Mouse (Mus musculus): Measurements from ENCODE around the gene Emp3. TPM values are rescaled to one million over a fixed set of nuclear protein-coding genes. Genes with fewer than 3 reads are reported as not detected.

Emp3 gene
- polyA plus RNA-seq, 1 experiment from 2014 or later, result 295 TPM

DNA sequence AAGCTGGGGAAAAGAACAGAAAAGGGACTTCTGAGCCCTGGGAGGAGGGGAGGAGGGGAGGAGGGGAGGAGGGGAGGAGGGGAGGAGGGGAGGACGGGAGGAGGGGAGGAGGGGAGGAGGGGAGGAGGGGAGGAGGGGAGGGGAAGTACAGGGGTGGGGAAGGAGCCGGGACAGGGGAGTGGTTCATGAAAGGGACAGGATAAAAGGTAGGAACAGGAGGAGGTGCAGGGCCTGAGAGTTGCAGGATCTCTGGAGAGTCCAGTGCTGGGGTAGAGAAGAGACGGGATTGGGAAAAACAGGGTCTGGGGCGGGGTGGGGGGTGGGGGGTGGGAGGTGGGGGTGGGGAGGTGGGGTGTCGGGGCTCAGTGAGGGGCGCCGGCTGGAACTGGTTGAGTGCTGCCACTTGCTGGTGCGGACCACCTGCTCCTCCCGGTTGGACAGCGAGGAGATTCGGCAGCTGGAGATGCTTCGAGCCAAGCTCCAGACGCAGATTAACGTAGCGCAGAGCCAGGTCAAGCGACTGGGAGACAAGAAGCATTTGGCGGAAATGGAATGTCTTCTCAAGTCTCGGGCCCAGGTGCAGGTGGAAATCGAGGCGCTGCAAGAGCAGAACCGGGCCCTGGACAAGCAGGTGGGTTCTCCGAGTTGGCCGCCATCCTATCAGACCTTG is 7.6 kb upstream of the Emp3 start:
- Histone ChIP-seq H3K4me2 (replicated peaks; ENCODE audit: low read depth, low read length) (no peak overlapping the region), H3K27me3 (ENCODE audit: control insufficient read depth, insufficient read depth, low read length) (no peaks in the 10 kb centered on the region), H3K9me3 (ENCODE audit: control insufficient read depth, low read depth, low read length) (0 out of 2 replicates have a peak, but pooled peaks cover 4% of the 10 kb centered on the region), H3K4me1 (ENCODE audit: control insufficient read depth, insufficient read depth, low read length) (0 out of 2 replicates have a peak, but pooled peaks cover 6% of the 10 kb centered on the region), H3K27ac (ENCODE audit: low read length) (peak overlapping the region; percentile 66; the same call in 1 of the 2 replicates), H3K9ac (replicated peaks; ENCODE audit: low read depth, low read length) (no peak overlapping the region), H3K36me3 (ENCODE audit: control insufficient read depth, insufficient read depth, low read length) (no peaks in the 10 kb centered on the region), H3K4me3 (ENCODE audit: low read depth, low read length) (no peak overlapping the region)
- ATAC-seq (ENCODE audit: insufficient number of reproducible peaks, insufficient read depth, low FRiP score, low read depth), result 0 out of 2 replicates have a peak, but pooled peaks have one; percentile 26
- WGBS, result 8% methylated on average over 21 of the region's 23 CpGs

DNA sequence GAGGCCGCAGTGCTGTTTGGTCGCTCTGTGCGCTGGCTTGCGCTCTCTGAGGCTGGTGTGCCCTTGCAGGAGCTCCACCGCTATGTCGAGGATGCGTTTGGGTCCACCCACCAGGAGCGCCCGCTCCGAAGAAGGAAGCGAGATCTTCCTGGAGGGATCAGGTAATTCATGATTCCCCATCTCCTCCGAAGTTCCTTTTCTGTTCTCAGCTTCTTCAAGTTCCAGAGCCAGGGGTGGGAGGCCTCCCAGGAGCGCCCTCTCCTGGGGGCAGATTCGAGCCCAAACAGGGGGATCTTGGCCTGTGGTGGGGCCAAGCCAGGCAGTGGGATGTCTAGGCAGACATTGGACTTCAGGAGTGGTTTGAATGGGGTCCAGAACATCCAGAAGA is 3.2 kb upstream of the Emp3 start:
- Histone ChIP-seq H3K4me3 (ENCODE audit: low read depth, low read length) (peak overlapping the region; percentile 35; the same call in 1 of the 2 replicates), H3K9ac (replicated peaks; ENCODE audit: low read depth, low read length) (no peak overlapping the region), H3K27me3 (ENCODE audit: control insufficient read depth, insufficient read depth, low read length) (no peaks in the 10 kb centered on the region), H3K27ac (ENCODE audit: low read length) (0 out of 2 replicates have a peak overlapping the region, but pooled peaks have one; percentile 96), H3K4me2 (replicated peaks; ENCODE audit: low read depth, low read length) (peak overlapping the region; percentile 50), H3K9me3 (ENCODE audit: control insufficient read depth, low read depth, low read length) (no peaks in the 10 kb centered on the region), H3K36me3 (ENCODE audit: control insufficient read depth, insufficient read depth, low read length) (no peaks in the 10 kb centered on the region), H3K4me1 (ENCODE audit: control insufficient read depth, insufficient read depth, low read length) (peaks cover 31% of the 10 kb centered on the region)
- ATAC-seq (ENCODE audit: insufficient number of reproducible peaks, insufficient read depth, low FRiP score, low read depth), result no peak
- 21% methylated on average over 14 of the region's 14 CpGs for WGBS

GRCm38 (mm10) chr7:45923762-45924428 is 2.7 kb upstream of the Emp3 start, which contains the start of gene Ccdc114:
TSS of gene Ccdc114 (plus strand) at chr7:45924072.
- Histone ChIP-seq H3K4me3 (ENCODE audit: low read depth, low read length) (peak within 1 kb of the TSS; percentile 35), H3K9me3 (ENCODE audit: control insufficient read depth, low read depth, low read length) (no peaks in the 10 kb centered on the region), H3K4me1 (ENCODE audit: control insufficient read depth, insufficient read depth, low read length) (peaks cover 35% of the 10 kb centered on the region), H3K27ac (ENCODE audit: low read length) (peak within 1 kb of the TSS; percentile 96), H3K27me3 (ENCODE audit: control insufficient read depth, insufficient read depth, low read length) (no peaks in the 10 kb centered on the region), H3K4me2 (replicated peaks; ENCODE audit: low read depth, low read length) (peak within 1 kb of the TSS; percentile 50), H3K36me3 (ENCODE audit: control insufficient read depth, insufficient read depth, low read length) (peaks cover 3% of the 10 kb centered on the region; the same call in 1 of the 2 replicates), H3K9ac (replicated peaks; ENCODE audit: low read depth, low read length) (peak within 1 kb of the TSS; percentile 18; the same call in 1 of the 2 replicates)
- WGBS, result 8% methylated on average over 24 of the region's 24 CpGs
- peak; percentile 44; the same call in 1 of the 2 replicates for ATAC-seq (ENCODE audit: insufficient number of reproducible peaks, insufficient read depth, low FRiP score, low read depth)

GRCm38 (mm10) chr7:45922928-45923761 is 1.9 kb upstream of the Emp3 start:
- H3K4me1 ChIP-seq (ENCODE audit: control insufficient read depth, insufficient read depth, low read length), result peaks cover 38% of the 10 kb centered on the region
- peaks cover 8% of the 10 kb centered on the region; the same call in 1 of the 2 replicates for H3K36me3 ChIP-seq (ENCODE audit: control insufficient read depth, insufficient read depth, low read length)
- peak overlapping the region; percentile 50 for H3K4me2 ChIP-seq (replicated peaks; ENCODE audit: low read depth, low read length)
- WGBS, result under 1% methylated on average over 37 of the region's 37 CpGs
- peak overlapping the region; percentile 35 for H3K4me3 ChIP-seq (ENCODE audit: low read depth, low read length)
- H3K27ac ChIP-seq (ENCODE audit: low read length), result peak overlapping the region; percentile 96
- peak; percentile 88 for ATAC-seq (ENCODE audit: insufficient number of reproducible peaks, insufficient read depth, low FRiP score, low read depth)
- 0 out of 2 replicates have a peak overlapping the region, but pooled peaks have one; percentile 18 for H3K9ac ChIP-seq (replicated peaks; ENCODE audit: low read depth, low read length)
- no peaks in the 10 kb centered on the region for H3K27me3 ChIP-seq (ENCODE audit: control insufficient read depth, insufficient read depth, low read length)
- no peaks in the 10 kb centered on the region for H3K9me3 ChIP-seq (ENCODE audit: control insufficient read depth, low read depth, low read length)

DNA sequence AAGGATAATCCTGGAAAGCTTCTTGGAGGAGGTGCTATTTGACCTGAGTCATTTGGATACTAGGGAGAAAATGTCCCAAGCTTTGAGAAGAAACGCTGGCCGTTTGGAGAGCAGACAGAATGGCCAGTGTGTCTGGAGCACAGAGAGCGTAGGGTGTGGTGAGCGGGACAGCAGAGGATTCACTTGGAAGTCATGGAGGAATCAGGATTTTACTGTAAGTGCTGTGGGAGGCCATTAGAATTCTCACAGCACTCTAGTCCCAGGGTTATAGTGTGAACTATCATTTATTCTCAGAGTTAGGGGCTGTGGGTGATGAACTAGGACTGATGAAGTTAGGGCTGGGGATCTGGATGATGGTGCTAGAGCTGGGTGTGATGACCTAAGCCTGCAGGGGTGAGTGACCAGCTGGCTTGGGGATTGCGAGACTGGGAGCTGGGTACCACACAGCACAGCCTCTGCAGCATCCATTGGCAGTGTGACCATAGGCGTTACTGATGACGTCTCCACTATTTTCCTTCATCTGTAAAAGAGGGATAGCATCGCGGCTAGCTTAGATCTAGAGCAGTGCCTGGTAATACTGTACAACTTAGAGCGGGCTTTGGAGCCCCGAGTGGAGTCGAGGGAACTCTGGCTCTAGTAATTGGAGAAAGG is 871 bp upstream of the Emp3 start:
- no peak overlapping the region for H3K4me3 ChIP-seq (ENCODE audit: low read depth, low read length)
- H3K36me3 ChIP-seq (ENCODE audit: control insufficient read depth, insufficient read depth, low read length), result peaks cover 10% of the 10 kb centered on the region; the same call in 1 of the 2 replicates
- ATAC-seq (ENCODE audit: insufficient number of reproducible peaks, insufficient read depth, low FRiP score, low read depth), result no peak
- no peaks in the 10 kb centered on the region for H3K27me3 ChIP-seq (ENCODE audit: control insufficient read depth, insufficient read depth, low read length)
- H3K4me2 ChIP-seq (replicated peaks; ENCODE audit: low read depth, low read length), result peak overlapping the region; percentile 50
- WGBS, result 79% methylated on average over 12 of the region's 12 CpGs
- H3K27ac ChIP-seq (ENCODE audit: low read length), result peak overlapping the region; percentile 96
- H3K9ac ChIP-seq (replicated peaks; ENCODE audit: low read depth, low read length), result no peak overlapping the region
- H3K4me1 ChIP-seq (ENCODE audit: control insufficient read depth, insufficient read depth, low read length), result peaks cover 49% of the 10 kb centered on the region
- no peaks in the 10 kb centered on the region for H3K9me3 ChIP-seq (ENCODE audit: control insufficient read depth, low read depth, low read length)

DNA sequence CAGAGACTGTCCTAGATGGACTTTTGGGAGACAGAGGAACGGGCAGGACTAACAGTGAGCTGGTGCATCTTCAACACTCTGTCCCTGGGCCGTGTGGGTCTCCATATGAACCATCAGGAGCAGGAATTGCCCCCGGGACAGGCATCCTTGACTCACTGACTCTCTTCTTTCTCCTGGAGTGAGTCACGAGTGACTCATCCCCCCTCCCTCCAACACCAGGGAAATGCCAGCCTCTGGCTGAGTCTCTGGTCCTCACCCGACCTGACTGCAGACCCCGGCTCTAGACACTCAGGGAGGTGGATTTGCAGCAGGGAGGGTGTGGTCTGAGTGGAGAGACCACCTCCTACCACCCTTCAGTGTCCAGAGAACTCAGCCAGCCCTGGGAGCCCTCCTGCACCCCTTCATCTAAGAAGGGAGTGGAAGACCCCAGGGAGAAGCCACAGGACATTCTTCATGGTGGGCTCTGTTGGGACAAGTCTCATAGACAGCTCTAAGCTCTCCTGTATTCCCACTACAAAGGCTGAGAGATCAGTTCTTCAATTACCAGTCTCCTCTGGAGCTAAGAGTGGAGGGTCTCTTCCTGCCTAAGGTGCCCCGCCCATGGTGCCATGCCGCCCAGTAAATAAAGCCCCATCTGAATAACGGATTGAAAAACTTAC is 492 bp downstream of the Emp3 start:
- ATAC-seq (ENCODE audit: insufficient number of reproducible peaks, insufficient read depth, low FRiP score, low read depth), result no peak
- Histone ChIP-seq H3K4me3 (ENCODE audit: low read depth, low read length) (peak overlapping the region; percentile 53), H3K4me2 (replicated peaks; ENCODE audit: low read depth, low read length) (peak overlapping the region; percentile 76), H3K36me3 (ENCODE audit: control insufficient read depth, insufficient read depth, low read length) (peaks cover 10% of the 10 kb centered on the region; the same call in 1 of the 2 replicates), H3K27me3 (ENCODE audit: control insufficient read depth, insufficient read depth, low read length) (no peaks in the 10 kb centered on the region), H3K4me1 (ENCODE audit: control insufficient read depth, insufficient read depth, low read length) (peaks cover 60% of the 10 kb centered on the region), H3K27ac (ENCODE audit: low read length) (peak overlapping the region; percentile 96), H3K9me3 (ENCODE audit: control insufficient read depth, low read depth, low read length) (no peaks in the 10 kb centered on the region), H3K9ac (replicated peaks; ENCODE audit: low read depth, low read length) (peak overlapping the region; percentile 63)
- WGBS, result 12% methylated on average over 9 of the region's 9 CpGs

DNA sequence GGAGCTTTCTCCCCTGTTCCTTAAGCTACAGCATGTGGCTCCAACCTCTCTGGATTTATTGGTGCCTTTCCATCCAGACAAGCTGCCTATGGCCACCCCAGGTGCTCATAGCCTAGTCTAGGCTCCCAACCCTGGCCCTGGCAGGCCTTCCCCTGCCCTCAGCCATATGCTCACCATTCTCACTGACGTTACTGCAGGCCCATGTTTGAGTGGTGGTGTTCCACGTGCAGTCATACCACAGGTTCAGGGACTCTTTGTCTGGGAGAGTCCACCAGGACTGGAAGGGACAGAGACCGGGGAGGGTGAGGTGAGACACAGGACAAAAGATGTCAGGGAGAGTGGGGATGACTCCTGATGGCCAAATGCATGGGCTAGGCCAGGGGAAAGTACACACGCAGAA is 1.4 kb downstream of the Emp3 start:
- no peaks in the 10 kb centered on the region for H3K27me3 ChIP-seq (ENCODE audit: control insufficient read depth, insufficient read depth, low read length)
- H3K4me1 ChIP-seq (ENCODE audit: control insufficient read depth, insufficient read depth, low read length), result peaks cover 65% of the 10 kb centered on the region
- H3K27ac ChIP-seq (ENCODE audit: low read length), result peak overlapping the region; percentile 96
- no peaks in the 10 kb centered on the region for H3K9me3 ChIP-seq (ENCODE audit: control insufficient read depth, low read depth, low read length)
- no peak for ATAC-seq (ENCODE audit: insufficient number of reproducible peaks, insufficient read depth, low FRiP score, low read depth)
- H3K9ac ChIP-seq (replicated peaks; ENCODE audit: low read depth, low read length), result no peak overlapping the region
- peak overlapping the region; percentile 53 for H3K4me3 ChIP-seq (ENCODE audit: low read depth, low read length)
- 64% methylated on average over 4 of the region's 4 CpGs for WGBS
- peak overlapping the region; percentile 76 for H3K4me2 ChIP-seq (replicated peaks; ENCODE audit: low read depth, low read length)
- peaks cover 10% of the 10 kb centered on the region; the same call in 1 of the 2 replicates for H3K36me3 ChIP-seq (ENCODE audit: control insufficient read depth, insufficient read depth, low read length)
